Mouse (Mus musculus) ES-E14 (cell line): Measurements from ENCODE around the gene Ube2e2. TPM values are rescaled to one million over a fixed set of nuclear protein-coding genes. Genes with fewer than 3 reads are reported as not detected.

Source experiments
- DNase-seq: peaks from one replicate; pipeline ENCODE4 v3.0.0-alpha.2; 2013; ENCODE audit warnings: low read depth, low spot score
- H3K27ac ChIP-seq: 2 replicates; pipeline ENCODE4 v1.5.1; 2012; ENCODE audit warnings: low read depth, mild to moderate bottlenecking, low read length, moderate library complexity, mixed read lengths; ENCODE audit not compliant: poor library complexity, insufficient read depth, severe bottlenecking
- H3K36me3 ChIP-seq: 2 replicates; pipeline ENCODE4 v1.6.1; 2012; ENCODE audit warnings: mild to moderate bottlenecking, low read length, moderate library complexity, mixed read lengths; ENCODE audit not compliant: control insufficient read depth, poor library complexity, insufficient read depth, severe bottlenecking
- H3K4me1 ChIP-seq, 2 experiments: fragments of 150-350 bp in 1 of 2; sonication (generic) in 1 of 2; 2 replicates each; pipeline ENCODE4 v1.6.1; 2012; ENCODE audit warnings: low read length in 2 of 2, mild to moderate bottlenecking in 1 of 2, mixed read lengths in 1 of 2; ENCODE audit not compliant: control insufficient read depth in 2 of 2, insufficient read depth in 2 of 2, poor library complexity in 1 of 2
- H3K4me3 ChIP-seq, 2 experiments: fragments of 150-350 bp in 1 of 2; sonication (generic) in 1 of 2; 2 replicates each; pipeline ENCODE4 v1.5.1; 2012; ENCODE audit warnings: low read length in 2 of 2, low read depth in 1 of 2, mild to moderate bottlenecking in 1 of 2, mixed read lengths in 1 of 2; ENCODE audit not compliant: insufficient read depth in 1 of 2, poor library complexity in 1 of 2, severe bottlenecking in 1 of 2
- H3K9ac ChIP-seq: 2 replicates; pipeline ENCODE4 v1.6.1; 2012; ENCODE audit warnings: low read depth, mild to moderate bottlenecking, low read length, mixed read lengths; ENCODE audit not compliant: poor library complexity, insufficient read depth, severe bottlenecking
- H3K9me3 ChIP-seq: fragments of 150-350 bp; sonication (generic); 2 replicates; pipeline ENCODE4 v1.6.1; 2012; ENCODE audit warnings: low read depth, mild to moderate bottlenecking, low read length; ENCODE audit not compliant: control insufficient read depth, insufficient read depth
- CHD2 ChIP-seq: IDR thresholded peaks from 2 replicates; pipeline ENCODE4 v1.6.1; 2014; ENCODE audit warnings: mild to moderate bottlenecking, low read depth, low read length, inconsistent platforms
- HCFC1 ChIP-seq: IDR thresholded peaks from 2 replicates; pipeline ENCODE4 v1.6.1; 2012; ENCODE audit warnings: low read length, inconsistent platforms, borderline replicate concordance; ENCODE audit not compliant: insufficient read depth
- MAFK ChIP-seq: IDR thresholded peaks from 2 replicates; pipeline ENCODE4 v1.6.1; 2014; ENCODE audit warnings: mild to moderate bottlenecking, low read depth, low read length, inconsistent platforms; ENCODE audit not compliant: insufficient read depth
- ZC3H11A ChIP-seq: IDR thresholded peaks from 2 replicates; pipeline ENCODE4 v1.6.1; 2012; ENCODE audit warnings: low read depth, mild to moderate bottlenecking, inconsistent platforms, low read length, borderline replicate concordance
- ZNF384 ChIP-seq: IDR thresholded peaks from 2 replicates; pipeline ENCODE4 v1.6.1; 2012; ENCODE audit warnings: low read depth, low read length, inconsistent platforms
- in situ Hi-C, 2 experiments: fragments of 600-800 bp; cut with MboI; formaldehyde crosslinking; loops; one replicate each; pipeline ENCODE4 v1.15.1; 2025; ENCODE audit warnings: low sequenced_read_pairs in 2 of 2, inconsistent platforms in 1 of 2; ENCODE audit not compliant: unreplicated experiment in 2 of 2
- total RNA-seq: library from RNA; depleted of rRNA; stranded (reverse); fragments of 300-350 nt; gene quantifications from 2 replicates; pipeline ENCODE4 v1.2.3, GENCODE M21; 2012

Ube2e2 gene
- total RNA-seq, 1 experiment = 8.1 TPM

DNA sequence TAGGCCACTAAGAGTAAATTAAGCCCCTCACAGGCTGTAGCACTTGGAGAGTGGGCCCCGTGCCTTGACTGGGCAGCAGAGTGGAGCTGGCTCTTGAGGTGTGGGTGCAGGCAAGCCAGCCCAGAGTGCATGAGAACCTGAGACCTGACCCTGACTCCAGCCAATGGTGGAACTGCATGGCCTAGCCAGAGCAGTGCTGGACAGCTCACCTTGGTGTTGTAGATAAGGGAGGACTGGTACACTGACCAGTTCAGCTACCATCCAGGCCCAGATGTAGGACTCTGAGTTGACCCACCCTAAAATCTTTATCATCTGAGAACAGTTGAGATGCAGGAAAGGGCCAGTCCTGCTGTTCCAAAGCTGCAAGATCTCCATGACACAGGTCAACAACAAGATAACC is 11.6 kb downstream of the Ube2e2 start:
- Histone ChIP-seq H3K36me3 (no peaks in the 10 kb centered on the region), H3K4me3 (no peak overlapping the region), H3K9ac (no peak overlapping the region), H3K9me3 (no peaks in the 10 kb centered on the region), H3K4me1 (no peaks in the 10 kb centered on the region), H3K27ac (no peak overlapping the region)
- no peak for DNase-seq
- TF ChIP-seq ZC3H11A = no peak
- TF ChIP-seq ZNF384 = no peak
- TF ChIP-seq HCFC1 = no peak
- TF ChIP-seq CHD2 = no peak
- in situ Hi-C loops = no loop called here

DNA sequence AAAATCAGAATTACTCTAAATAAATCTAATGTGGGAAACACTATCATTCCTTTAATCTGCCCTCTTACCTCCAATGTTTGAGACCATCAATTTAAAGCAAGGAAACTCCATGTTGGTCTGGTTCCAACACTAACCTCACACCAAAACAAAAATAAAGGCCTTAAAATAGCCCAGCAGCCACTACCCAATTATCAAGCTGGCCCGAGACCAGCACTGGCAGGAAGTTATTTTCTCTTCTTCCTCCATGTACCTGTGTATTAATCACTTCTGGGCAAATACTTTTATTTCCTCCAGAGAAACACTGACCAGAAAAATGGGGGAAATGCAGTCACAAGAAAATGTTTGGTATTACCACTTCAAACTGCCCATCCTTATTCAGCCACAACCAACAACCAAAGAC is 23.4 kb downstream of the Ube2e2 start:
- DNase-seq = no peak
- Histone ChIP-seq H3K4me1 (no peaks in the 10 kb centered on the region), H3K4me3 (no peak overlapping the region), H3K9ac (no peak overlapping the region), H3K9me3 (no peaks in the 10 kb centered on the region), H3K36me3 (no peaks in the 10 kb centered on the region), H3K27ac (no peak overlapping the region)
- TF ChIP-seq MAFK (no peak), ZC3H11A (no peak), ZNF384 (no peak), HCFC1 (no peak), CHD2 (no peak)
- in situ Hi-C loops = no loop called here

DNA sequence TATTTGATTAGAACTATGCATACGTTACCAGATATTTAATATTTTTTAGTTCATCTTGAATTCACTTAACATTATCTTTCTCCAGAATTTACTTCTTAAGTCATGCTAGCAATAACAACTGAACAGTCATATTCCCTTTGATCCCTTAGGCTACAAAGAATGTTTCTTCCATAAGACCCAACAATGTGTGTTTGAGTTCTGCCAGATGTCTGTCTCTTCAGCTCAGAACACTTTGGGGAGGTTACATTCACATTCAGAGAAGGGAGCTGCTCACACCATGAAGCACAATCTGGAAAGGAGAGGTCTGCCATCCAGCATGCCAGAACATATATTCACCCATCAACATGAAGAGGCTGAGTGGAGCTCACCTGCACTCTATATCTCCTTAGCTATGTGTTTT is 65.4 kb downstream of the Ube2e2 start:
- no peak overlapping the region for H3K27ac ChIP-seq
- H3K9me3 ChIP-seq = no peaks in the 10 kb centered on the region
- no peak for DNase-seq
- H3K36me3 ChIP-seq = no peaks in the 10 kb centered on the region
- H3K4me3 ChIP-seq = no peak overlapping the region
- in situ Hi-C loops = no loop called here
- H3K4me1 ChIP-seq = peaks cover 0 to 2% of the 10 kb centered on the region in 2 experiments; a peak in 1 of 4 replicates
- TF ChIP-seq CHD2 (no peak), ZNF384 (no peak), ZC3H11A (no peak)
- H3K9ac ChIP-seq = no peak overlapping the region

DNA sequence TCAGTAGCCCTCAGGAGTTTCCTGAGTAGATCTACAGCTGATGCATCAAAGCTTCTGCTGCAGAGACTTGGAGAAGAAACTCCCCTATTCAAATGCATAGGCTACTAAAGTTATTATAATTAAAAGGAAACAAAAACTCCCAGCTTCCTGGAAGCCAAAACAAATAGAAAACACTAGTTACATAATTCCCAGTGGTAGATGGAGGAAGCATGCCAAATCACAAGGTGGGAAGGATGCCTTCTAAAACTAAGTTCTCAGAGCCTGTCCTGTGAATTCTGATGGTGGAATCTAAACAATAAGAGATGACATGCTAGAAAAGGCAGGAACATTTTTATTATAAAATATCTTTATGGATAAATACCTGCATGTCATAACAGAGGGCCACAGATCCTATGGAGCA is 67.3 kb downstream of the Ube2e2 start:
- no peak overlapping the region for H3K9ac ChIP-seq
- TF ChIP-seq CHD2 (no peak), ZNF384 (no peak), MAFK (no peak), HCFC1 (no peak), ZC3H11A (no peak)
- no peak for DNase-seq
- in situ Hi-C loops = no loop called here
- H3K36me3 ChIP-seq = no peaks in the 10 kb centered on the region
- no peaks in the 10 kb centered on the region for H3K9me3 ChIP-seq
- H3K4me3 ChIP-seq = no peak overlapping the region
- no peak overlapping the region for H3K27ac ChIP-seq
- H3K4me1 ChIP-seq = no peaks in the 10 kb centered on the region

DNA sequence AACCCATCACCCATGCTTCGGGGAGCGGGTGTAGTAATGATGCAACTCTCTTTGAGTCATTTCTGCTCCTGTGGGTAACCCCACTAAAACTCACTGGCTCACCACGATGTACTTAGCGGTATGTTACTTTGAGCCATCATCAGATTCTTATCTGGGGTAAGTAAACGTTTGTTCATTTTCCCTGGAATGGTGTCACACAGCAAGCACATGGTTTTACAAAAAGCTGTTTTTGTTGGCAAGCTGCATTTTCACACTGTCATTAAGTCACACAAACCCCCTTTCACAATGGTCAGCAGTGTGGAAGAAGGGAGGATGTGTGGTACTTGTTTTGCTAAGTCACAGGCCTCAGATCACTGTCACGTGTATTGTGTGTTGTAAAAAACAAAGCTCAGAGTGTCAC is 73.4 kb downstream of the Ube2e2 start:
- H3K9ac ChIP-seq = no peak overlapping the region
- in situ Hi-C loops = no loop called here
- no peak for DNase-seq
- H3K27ac ChIP-seq = no peak overlapping the region
- no peaks in the 10 kb centered on the region for H3K4me1 ChIP-seq
- no peak overlapping the region for H3K4me3 ChIP-seq
- H3K9me3 ChIP-seq = no peaks in the 10 kb centered on the region
- H3K36me3 ChIP-seq = no peaks in the 10 kb centered on the region
- TF ChIP-seq ZNF384 = no peak
- TF ChIP-seq CHD2 = no peak
